Mouse (Mus musculus) heart, adult 2 months (tissue): ENCODE results near the gene Hlx. TPM values are rescaled to one million over a fixed set of nuclear protein-coding genes. Genes with fewer than 3 reads are reported as not detected.

Experiments used
- DNase-seq, 2 experiments: peaks; one replicate each; pipeline ENCODE4 v3.0.0; 2021
- H3K27ac ChIP-seq: fragments of 200-600 bp; 2 replicates; pipeline ENCODE4 v1.8.1; 2022
- H3K27me3 ChIP-seq: fragments of 200-500 bp; 2 replicates; pipeline ENCODE4 v1.6.1; 2012; ENCODE audit warnings: mild to moderate bottlenecking, low read length, inconsistent platforms, mixed read lengths; ENCODE audit not compliant: control insufficient read depth, insufficient read depth
- H3K36me3 ChIP-seq: fragments of 200-500 bp; 2 replicates; pipeline ENCODE4 v1.6.1; 2012; ENCODE audit warnings: low read length, inconsistent platforms; ENCODE audit not compliant: control insufficient read depth, insufficient read depth
- H3K4me1 ChIP-seq: fragments of 200-500 bp; 2 replicates; pipeline ENCODE4 v1.6.1; 2011; ENCODE audit warnings: low read length; ENCODE audit not compliant: control insufficient read depth, insufficient read depth
- H3K4me3 ChIP-seq: fragments of 200-600 bp; 2 replicates; pipeline ENCODE4 v1.8.1; 2022
- H3K79me2 ChIP-seq: fragments of 200-500 bp; replicated peaks from 2 replicates; pipeline ENCODE4 v1.6.1; 2012; ENCODE audit warnings: mild to moderate bottlenecking, inconsistent platforms, low read length, moderate library complexity, mixed read lengths; ENCODE audit not compliant: control insufficient read depth, insufficient read depth
- H3K9ac ChIP-seq: fragments of 200-500 bp; 2 replicates; pipeline ENCODE4 v1.6.1; 2012; ENCODE audit warnings: low read depth, mild to moderate bottlenecking, control low read depth, inconsistent platforms, low read length, mixed read lengths
- CTCF ChIP-seq: fragments of 200-600 bp; IDR thresholded peaks from 2 replicates; pipeline ENCODE4 v1.8.1; 2022; ENCODE audit warnings: antibody characterized with exemption, mild to moderate bottlenecking, moderate library complexity
- EP300 ChIP-seq: fragments of 200-500 bp; IDR thresholded peaks from 2 replicates; pipeline ENCODE4 v1.6.1; 2011; ENCODE audit warnings: low read depth, low read length, control low read depth; ENCODE audit not compliant: insufficient read depth
- POLR2A ChIP-seq: fragments of 200-500 bp; IDR thresholded peaks from 2 replicates; pipeline ENCODE4 v1.6.1; 2011; ENCODE audit warnings: mild to moderate bottlenecking, low read depth, low read length, control low read depth; ENCODE audit not compliant: insufficient read depth
- WGBS: fragments of 180-500 bp; shearing (Covaris S2); methylation state at CpG from one replicate; pipeline ENCODE4 v1.1.7; 2018; 5-methylcytosine and 5-hydroxymethylcytosine counted together
- intact Hi-C: fragments of 180-260 bp; cut with DNase I; formaldehyde crosslinking; loops from one replicate; pipeline ENCODE4 v1.15.1; 2025
- long read RNA-seq: library from polyadenylated mRNA; stranded (forward); transcript quantifications from one replicate; pipeline ENCODE4 v2.0.0, GENCODE M21; 2021
- polyA plus RNA-seq: library from polyadenylated mRNA; depleted of rRNA; stranded (reverse); fragments of >200 nt; gene quantifications from 2 replicates; pipeline ENCODE4 v1.2.3, GENCODE M21; 2012; rRNA removed
- total RNA-seq, 2 experiments: library from RNA; stranded (reverse); gene quantifications; 2 replicates each; pipeline ENCODE4 v1.2.3; 2021

Hlx gene
- total RNA-seq (10 to 100 TPM in 1 of 2 experiments, 1 to 10 TPM in 1; 7.6 to 10.8 TPM), polyA plus RNA-seq (8.8 and 11.4 TPM in 2 replicates)
- long read RNA-seq, partial matches to known transcripts: 0 of 3 reads
- long read RNA-seq, other reads (novel, unspliced or antisense): 0 of 3 reads

GRCm38 (mm10) chr1:184732556-184733049, at the start of gene Hlx:
Hlx (minus strand) TSS chr1:184732619.
- Histone ChIP-seq H3K9ac (peak within 1 kb of the TSS; percentile 99), H3K27me3 (no peaks in the 10 kb centered on the region; the same call in 1 of the 2 replicates), H3K27ac (peak within 1 kb of the TSS; percentile 90), H3K36me3 (peaks cover 8% of the 10 kb centered on the region), H3K4me3 (peak within 1 kb of the TSS; percentile 95), H3K79me2 (no peaks in the 10 kb centered on the region), H3K4me1 (peaks cover 7% of the 10 kb centered on the region)
- TF ChIP-seq CTCF (no peak), EP300 (no peak), POLR2A (peak; percentile 70; the same call in 1 of the 2 replicates)
- under 1% methylated on average over 32 of the region's 32 CpGs for WGBS
- peak; percentile 82 to 85 for DNase-seq
- intact Hi-C loops: loop anchor here (10.0 kb wide), 1 partner anchor 698 kb away; the partner anchor contains the start of gene 1700056E22Rik

- TF ChIP-seq CTCF (no peak), POLR2A (no peak), EP300 (no peak)
- intact Hi-C loops: no loop called here
- no peaks in the 10 kb centered on the region for H3K79me2 ChIP-seq
Observed at GRCm38 (mm10) chr1:184782161-184782513, 49.7 kb upstream of the Hlx start.

DNA sequence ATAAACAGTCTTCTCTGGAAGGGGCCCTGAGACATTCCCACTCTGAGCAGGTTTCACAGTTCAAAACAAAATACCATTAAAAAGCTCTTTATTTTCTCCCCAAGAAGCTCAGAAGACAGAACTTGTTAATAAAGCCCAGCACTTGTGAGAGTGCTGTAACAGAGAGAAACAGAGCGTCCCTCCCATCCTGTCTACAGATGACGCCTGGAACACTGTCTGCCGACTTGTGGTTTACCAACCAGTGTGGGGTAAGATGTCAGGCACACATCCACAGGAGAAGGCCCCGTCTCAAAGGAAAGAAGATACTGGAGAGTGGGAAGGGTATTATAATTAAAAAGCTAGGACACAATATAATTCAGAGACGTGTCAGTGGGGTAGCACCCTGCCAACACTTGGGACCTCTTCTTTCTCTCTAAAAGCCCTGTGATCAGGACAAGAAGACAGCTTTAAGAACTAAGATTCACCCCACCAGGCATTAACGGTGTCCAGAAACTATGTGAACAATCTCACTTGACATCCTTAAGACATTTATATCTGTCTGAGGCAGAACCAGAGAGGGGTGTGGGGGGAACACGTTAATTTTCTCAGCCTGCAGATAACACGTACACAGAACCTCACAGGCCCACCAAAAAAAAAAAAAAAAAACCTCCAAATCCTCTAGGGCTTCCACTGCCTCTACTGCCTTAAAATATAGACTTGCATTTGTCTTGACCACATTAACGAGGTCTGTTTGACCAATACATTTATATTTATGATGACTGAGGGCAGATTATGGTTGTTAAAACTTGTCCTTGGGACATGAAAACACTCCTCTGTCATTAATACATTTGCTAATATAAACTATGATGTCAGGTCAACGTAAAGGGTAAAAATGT, 49.1 kb upstream of the Hlx start:
- no peak for DNase-seq
- TF ChIP-seq POLR2A: no peak
- TF ChIP-seq CTCF: no peak
- TF ChIP-seq EP300: no peak
- Histone ChIP-seq H3K4me3 (no peak overlapping the region), H3K79me2 (no peaks in the 10 kb centered on the region), H3K27ac (no peak overlapping the region), H3K36me3 (no peaks in the 10 kb centered on the region), H3K27me3 (no peaks in the 10 kb centered on the region), H3K4me1 (no peaks in the 10 kb centered on the region), H3K9ac (no peak overlapping the region)
- 71% methylated on average over 10 of the region's 10 CpGs for WGBS
- intact Hi-C loops: no loop called here

More at GRCm38 (mm10) chr1:184782161-184782513, 49.7 kb upstream of the Hlx start:
- DNase-seq: peak; percentile 24 to 39
- WGBS: 51% methylated on average over 14 of the region's 14 CpGs
- no peak overlapping the region for H3K4me3 ChIP-seq
- no peak overlapping the region for H3K27ac ChIP-seq
- H3K27me3 ChIP-seq: no peaks in the 10 kb centered on the region
- H3K36me3 ChIP-seq: no peaks in the 10 kb centered on the region
- no peak overlapping the region for H3K9ac ChIP-seq
- no peaks in the 10 kb centered on the region; the same call in 1 of the 2 replicates for H3K4me1 ChIP-seq

- DNase-seq: no peak
- H3K27me3 ChIP-seq: no peaks in the 10 kb centered on the region
- H3K27ac ChIP-seq: no peak overlapping the region
- intact Hi-C loops: no loop called here
- WGBS: 96% methylated on average over 6 of the region's 6 CpGs
- no peaks in the 10 kb centered on the region for H3K4me1 ChIP-seq
- H3K79me2 ChIP-seq: no peaks in the 10 kb centered on the region
- no peak overlapping the region for H3K9ac ChIP-seq
- no peaks in the 10 kb centered on the region for H3K36me3 ChIP-seq
- no peak overlapping the region for H3K4me3 ChIP-seq
- no peak for TF ChIP-seq POLR2A
- no peak for TF ChIP-seq EP300
- no peak for TF ChIP-seq CTCF
Observed at GRCm38 (mm10) chr1:184778157-184778556, 45.7 kb upstream of the Hlx start.

DNA sequence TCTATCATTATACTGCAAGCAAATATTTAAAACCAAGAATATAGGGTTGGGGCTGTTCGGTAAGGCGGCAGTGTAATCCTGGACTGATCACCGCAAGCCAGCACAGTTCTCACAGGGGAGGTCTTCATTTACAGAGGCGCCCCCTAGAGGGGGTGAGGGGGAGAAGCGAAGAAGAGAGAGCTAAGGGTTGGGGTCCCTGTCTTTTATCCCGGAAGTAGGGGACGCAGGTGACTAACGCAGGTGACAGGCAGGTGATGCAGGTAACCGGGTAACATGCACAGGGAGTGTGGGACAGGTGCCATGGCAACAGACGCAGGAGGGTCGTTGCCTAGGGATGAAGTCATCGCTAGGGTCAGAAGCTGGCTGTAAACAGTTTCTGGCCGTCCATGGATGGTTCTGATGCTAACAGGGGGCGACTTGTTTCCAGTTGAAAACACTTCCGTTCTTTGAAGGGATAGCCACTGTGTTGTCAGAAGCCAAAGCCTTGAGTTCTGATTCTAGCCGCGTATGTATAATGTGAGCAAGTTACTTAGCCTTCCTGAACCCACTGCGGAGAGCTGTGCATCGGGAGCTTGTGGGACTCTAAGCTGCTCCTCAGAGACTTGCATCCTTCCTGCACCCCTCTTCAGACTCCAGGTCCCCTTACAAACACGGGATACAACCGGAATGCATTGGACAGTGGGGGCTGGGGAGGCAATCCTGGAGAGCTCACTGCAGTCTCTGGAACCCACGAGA, 44.8 kb upstream of the Hlx start:
- Histone ChIP-seq H3K4me1 (no peaks in the 10 kb centered on the region), H3K36me3 (no peaks in the 10 kb centered on the region), H3K79me2 (no peaks in the 10 kb centered on the region), H3K9ac (no peak overlapping the region), H3K4me3 (no peak overlapping the region), H3K27me3 (no peaks in the 10 kb centered on the region), H3K27ac (no peak overlapping the region)
- 35% methylated on average over 22 of the region's 22 CpGs for whole genome bisulfite sequencing
- intact Hi-C loops: no loop called here
- no peak for DNase-seq
- TF ChIP-seq CTCF (peak; percentile 27; the same call in 1 of the 2 replicates), EP300 (no peak), POLR2A (no peak)
